Mouse (Mus musculus) MEL (cell line): Measurements from ENCODE around the gene Tldc2. TPM values are rescaled to one million over a fixed set of nuclear protein-coding genes. Genes with fewer than 3 reads are reported as not detected.

Source experiments
- DNase-seq: peaks from one replicate; pipeline ENCODE4 v3.0.0; 2011; ENCODE audit warnings: low read depth, low spot score
- H3K27ac ChIP-seq: 2 replicates; pipeline ENCODE4 v1.5.1; 2012; ENCODE audit warnings: low read depth, mild to moderate bottlenecking, control low read depth, low read length, moderate library complexity; ENCODE audit not compliant: control insufficient read depth
- H3K27me3 ChIP-seq, 2 experiments: fragments of 150-350 bp in 1 of 2; sonication (generic) in 1 of 2; 2 replicates each; pipeline ENCODE4 v1.6.1; 2012; ENCODE audit warnings: low read length in 2 of 2, mild to moderate bottlenecking in 2 of 2, improper control_type of control experiment in 1 of 2, moderate library complexity in 1 of 2; ENCODE audit not compliant: insufficient read depth in 2 of 2, control insufficient read depth in 1 of 2
- H3K36me3 ChIP-seq, 2 experiments: 2 replicates each; pipeline ENCODE4 v1.6.1; 2012 to 2014; ENCODE audit warnings: low read length in 2 of 2, improper control_type of control experiment in 1 of 2, inconsistent platforms in 1 of 2, mild to moderate bottlenecking in 1 of 2; ENCODE audit not compliant: insufficient read depth in 2 of 2, control insufficient read depth in 1 of 2
- H3K4me1 ChIP-seq, 2 experiments: fragments of 150-350 bp in 1 of 2; sonication (generic) in 1 of 2; 2 replicates each; pipeline ENCODE4 v1.6.1; 2012; ENCODE audit warnings: low read length in 2 of 2, improper control_type of control experiment in 1 of 2, mild to moderate bottlenecking in 1 of 2; ENCODE audit not compliant: insufficient read depth in 2 of 2, control insufficient read depth in 1 of 2
- H3K4me3 ChIP-seq, 2 experiments: fragments of 150-350 bp in 1 of 2; sonication (generic) in 1 of 2; 2 replicates each; pipeline ENCODE4 v1.5.1; 2012; ENCODE audit warnings: low read depth in 2 of 2, low read length in 2 of 2, mild to moderate bottlenecking in 2 of 2, moderate library complexity in 2 of 2, control low read depth in 1 of 2, improper control_type of control experiment in 1 of 2; ENCODE audit not compliant: control insufficient read depth in 1 of 2, insufficient read depth in 1 of 2
- H3K79me2 ChIP-seq: 2 replicates; pipeline ENCODE4 v1.6.1; 2012; ENCODE audit warnings: mild to moderate bottlenecking, low read length, moderate library complexity; ENCODE audit not compliant: control insufficient read depth, poor library complexity, insufficient read depth
- H3K9ac ChIP-seq: 2 replicates; pipeline ENCODE4 v1.6.1; 2012; ENCODE audit warnings: low read depth, mild to moderate bottlenecking, control low read depth, low read length, moderate library complexity; ENCODE audit not compliant: control insufficient read depth, poor library complexity, severe bottlenecking
- H3K9me3 ChIP-seq: fragments of 150-350 bp; sonication (generic); replicated peaks from 2 replicates; pipeline ENCODE4 v1.6.1; 2012; ENCODE audit warnings: mild to moderate bottlenecking, low read length, improper control_type of control experiment, moderate library complexity; ENCODE audit not compliant: insufficient read depth
- BHLHE40 ChIP-seq: IDR thresholded peaks from 2 replicates; pipeline ENCODE4 v1.6.1; 2012; ENCODE audit warnings: low read depth, mild to moderate bottlenecking, inconsistent platforms, low read length, improper control_type of control experiment, borderline replicate concordance
- CHD1 ChIP-seq: IDR thresholded peaks from 2 replicates; pipeline ENCODE4 v1.6.1; 2012; ENCODE audit warnings: low read depth, mild to moderate bottlenecking, inconsistent platforms, low read length, improper control_type of control experiment
- CTCF ChIP-seq, 3 experiments: IDR thresholded peaks in 2 of 3; conservative IDR thresholded peaks in 1 of 3; 2 replicates each; pipeline ENCODE4 v1.5.1; 2011 to 2012; ENCODE audit warnings: low read length in 3 of 3, low read depth in 2 of 3, mild to moderate bottlenecking in 2 of 3, improper control_type of control experiment in 1 of 3, inconsistent platforms in 1 of 3, mixed read lengths in 1 of 3, moderate library complexity in 1 of 3; ENCODE audit not compliant: control insufficient read depth in 1 of 3, insufficient read depth in 1 of 3, poor library complexity in 1 of 3, severe bottlenecking in 1 of 3
- E2F4 ChIP-seq: IDR thresholded peaks from 2 replicates; pipeline ENCODE4 v1.6.1; 2011; ENCODE audit warnings: low read depth, low read length, improper control_type of control experiment, borderline replicate concordance
- GATA1 ChIP-seq: IDR thresholded peaks from 2 replicates; pipeline ENCODE4 v1.6.1; 2011; ENCODE audit warnings: low read depth, low read length, improper control_type of control experiment
- JUND ChIP-seq: IDR thresholded peaks from 2 replicates; pipeline ENCODE4 v1.6.1; 2011; ENCODE audit warnings: low read depth, mild to moderate bottlenecking, improper control_type of control experiment, low read length
- MEF2A ChIP-seq: IDR thresholded peaks from 2 replicates; pipeline ENCODE4 v1.6.1; 2014; ENCODE audit warnings: low read depth, mild to moderate bottlenecking, inconsistent platforms, low read length, improper control_type of control experiment; ENCODE audit not compliant: poor library complexity, insufficient replicate concordance, severe bottlenecking; ENCODE audit errors: extremely low read depth
- MXI1 ChIP-seq: IDR thresholded peaks from 2 replicates; pipeline ENCODE4 v1.6.1; 2011; ENCODE audit warnings: mild to moderate bottlenecking, low read depth, low read length, improper control_type of control experiment
- MYB ChIP-seq: IDR thresholded peaks from 2 replicates; pipeline ENCODE4 v1.6.1; 2011; ENCODE audit warnings: mild to moderate bottlenecking, low read depth, low read length, improper control_type of control experiment
- MYC ChIP-seq: IDR thresholded peaks from 2 replicates; pipeline ENCODE4 v1.6.1; 2011; ENCODE audit warnings: low read depth, mild to moderate bottlenecking, low read length, improper control_type of control experiment, moderate library complexity
- NELFE ChIP-seq: IDR thresholded peaks from 2 replicates; pipeline ENCODE4 v1.6.1; 2011; ENCODE audit warnings: low read depth, low read length, improper control_type of control experiment
- NRF1 ChIP-seq: IDR thresholded peaks from 2 replicates; pipeline ENCODE4 v1.6.1; 2014; ENCODE audit warnings: low read depth, mild to moderate bottlenecking, inconsistent platforms, low read length, improper control_type of control experiment, moderate library complexity; ENCODE audit not compliant: poor library complexity, insufficient read depth, severe bottlenecking
- POLR2AphosphoS5 ChIP-seq: IDR thresholded peaks from 2 replicates; pipeline ENCODE4 v1.6.1; 2012; ENCODE audit warnings: low read depth, borderline replicate concordance, mild to moderate bottlenecking, inconsistent platforms, low read length, moderate library complexity, mixed read lengths
- RAD21 ChIP-seq: IDR thresholded peaks from 2 replicates; pipeline ENCODE4 v1.6.1; 2011; ENCODE audit warnings: mild to moderate bottlenecking, low read depth, low read length, improper control_type of control experiment
- RCOR1 ChIP-seq: IDR thresholded peaks from 2 replicates; pipeline ENCODE4 v1.6.1; 2012; ENCODE audit warnings: low read depth, mild to moderate bottlenecking, inconsistent platforms, low read length, improper control_type of control experiment
- SIN3A ChIP-seq: IDR thresholded peaks from 2 replicates; pipeline ENCODE4 v1.6.1; 2012; ENCODE audit warnings: low read length, improper control_type of control experiment, inconsistent platforms
- SMC3 ChIP-seq: IDR thresholded peaks from 2 replicates; pipeline ENCODE4 v1.6.1; 2011; ENCODE audit warnings: low read depth, low read length, improper control_type of control experiment
- TCF12 ChIP-seq: IDR thresholded peaks from 2 replicates; pipeline ENCODE4 v1.6.1; 2014; ENCODE audit warnings: low read depth, mild to moderate bottlenecking, inconsistent platforms, low read length, improper control_type of control experiment, moderate library complexity
- USF1 ChIP-seq: IDR thresholded peaks from 2 replicates; pipeline ENCODE4 v1.6.1; 2014; ENCODE audit warnings: low read depth, mild to moderate bottlenecking, inconsistent platforms, low read length, improper control_type of control experiment, moderate library complexity
- ZC3H11A ChIP-seq: IDR thresholded peaks from 2 replicates; pipeline ENCODE4 v1.6.1; 2012; ENCODE audit warnings: low read depth, mild to moderate bottlenecking, inconsistent platforms, low read length, improper control_type of control experiment
- ZKSCAN1 ChIP-seq: IDR thresholded peaks from 2 replicates; pipeline ENCODE4 v1.6.1; 2012; ENCODE audit warnings: low read depth, mild to moderate bottlenecking, inconsistent platforms, low read length, improper control_type of control experiment, moderate library complexity
- ZNF384 ChIP-seq: IDR thresholded peaks from 2 replicates; pipeline ENCODE4 v1.6.1; 2012; ENCODE audit warnings: low read depth, mild to moderate bottlenecking, inconsistent platforms, low read length, improper control_type of control experiment
- polyA plus RNA-seq, 2 experiments: library from polyadenylated mRNA; stranded (reverse) in 1 of 2; unstranded in 1 of 2; fragments of >175 nt in 1 of 2; fragments of >200 nt in 1 of 2; gene quantifications; 2 replicates each; pipeline versions ENCODE4 v1.2.1 to v1.2.4; 2012; ENCODE audit warnings: low replicate concordance in 2 of 2, low read depth in 1 of 2; ENCODE audit not compliant: insufficient read length in 2 of 2, insufficient read depth in 1 of 2, missing spikeins in 1 of 2
- total RNA-seq: library from RNA; depleted of rRNA; stranded (reverse); fragments of 300-350 nt; gene quantifications from 2 replicates; pipeline ENCODE4 v1.2.3, GENCODE M21; 2012

Tldc2 gene
- total and polyA plus RNA-seq, 3 experiments, result not detected

DNA sequence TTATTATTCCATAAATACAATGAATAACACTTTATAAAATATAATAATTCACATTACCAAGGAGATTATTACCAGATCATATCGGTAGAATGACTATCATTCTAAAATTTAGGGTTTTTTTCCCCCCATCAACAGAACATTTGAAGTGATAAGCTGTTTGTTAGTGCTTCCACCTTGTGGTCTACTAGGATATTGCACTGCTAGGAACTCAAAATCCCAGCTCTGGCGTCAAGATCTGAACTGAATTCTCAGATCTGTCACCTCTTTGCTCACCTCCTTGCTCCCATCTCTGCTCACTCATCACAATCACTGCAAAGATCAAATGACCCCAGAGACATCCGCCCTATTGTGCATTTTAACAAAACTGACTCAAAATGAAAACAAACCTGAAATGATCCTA is 30.1 kb downstream of the Tldc2 start:
- Histone ChIP-seq H3K27me3 (no peaks in the 10 kb centered on the region), H3K4me1 (no peaks in the 10 kb centered on the region), H3K79me2 (no peaks in the 10 kb centered on the region), H3K36me3 (peaks cover 0 to 3% of the 10 kb centered on the region in 2 experiments; a peak in 2 of 4 replicates), H3K9me3 (no peaks in the 10 kb centered on the region), H3K27ac (no peak overlapping the region), H3K4me3 (no peak overlapping the region), H3K9ac (no peak overlapping the region)
- peak; percentile 76 for DNase-seq
- TF ChIP-seq MYC, result no peak
- TF ChIP-seq CTCF (IDR thresholded peaks at IDR 0.05 in 2 of 3, conservative IDR thresholded peaks at IDR 0.05 in 1 of 3; ENCODE audit: control insufficient read depth in 1 of 3, insufficient read depth in 1 of 3, low read depth in 2 of 3, low read length in 3 of 3, poor library complexity in 1 of 3, severe bottlenecking in 1 of 3), result peak; percentile 13 to 76 (median 67); a peak in 4 of 6 replicates
- no peak for TF ChIP-seq RCOR1
- 0 out of 2 replicates have a peak, but pooled peaks have one; percentile 12 for TF ChIP-seq GATA1
- TF ChIP-seq RAD21, result peak; percentile 49
- peak; percentile 58 for TF ChIP-seq SMC3

DNA sequence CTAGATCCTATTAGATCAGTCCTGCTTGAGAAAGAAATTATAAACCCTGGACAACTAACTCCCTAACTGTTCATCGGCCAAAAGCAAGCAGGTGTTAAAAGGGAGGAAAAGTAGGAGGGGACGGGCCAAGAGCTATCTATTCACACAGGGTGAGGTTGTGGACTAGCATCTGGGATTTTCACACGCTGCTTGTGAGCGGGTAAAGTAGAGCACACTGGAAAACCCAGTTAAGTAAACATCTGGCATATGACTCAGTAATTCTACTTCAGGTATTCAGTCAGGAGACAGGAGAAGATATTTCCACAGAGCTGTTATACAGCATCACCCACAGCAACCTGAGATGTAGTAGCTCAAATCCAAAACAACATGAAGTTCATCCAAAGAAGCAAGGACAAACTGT is 31.7 kb downstream of the Tldc2 start:
- H3K27me3 ChIP-seq, result no peaks in the 10 kb centered on the region
- H3K9me3 ChIP-seq, result no peaks in the 10 kb centered on the region
- no peaks in the 10 kb centered on the region for H3K79me2 ChIP-seq
- peaks cover 0 to 3% of the 10 kb centered on the region in 2 experiments; a peak in 2 of 4 replicates for H3K36me3 ChIP-seq
- DNase-seq, result no peak
- H3K9ac ChIP-seq, result no peak overlapping the region
- H3K4me1 ChIP-seq, result no peaks in the 10 kb centered on the region
- no peak overlapping the region for H3K4me3 ChIP-seq
- H3K27ac ChIP-seq, result no peak overlapping the region
- TF ChIP-seq RCOR1 (no peak), TCF12 (no peak), SIN3A (no peak), ZNF384 (no peak), USF1 (no peak), E2F4 (no peak), MEF2A (no peak), BHLHE40 (no peak), POLR2AphosphoS5 (no peak), ZC3H11A (no peak), ZKSCAN1 (no peak), MYB (no peak), MXI1 (no peak), CHD1 (no peak), MYC (no peak), GATA1 (no peak), NELFE (no peak), RAD21 (no peak), JUND (no peak), NRF1 (no peak)
